Mouse (Mus musculus): ENCODE measurements around the gene Ints6. TPM values are rescaled to one million over a fixed set of nuclear protein-coding genes. Genes with fewer than 3 reads are reported as not detected.
A peak's percentile ranks its signal among the peaks of the same experiment; 100 is the strongest.

Gene Ints6
- polyA plus RNA-seq, 1 experiment from 2014 or later: 18.4 TPM

- Histone ChIP-seq H3K9ac (replicated peaks; ENCODE audit: low read depth, low read length) (peak overlapping the region; percentile 93), H3K9me3 (ENCODE audit: control insufficient read depth, low read length) (no peaks in the 10 kb centered on the region), H3K27ac (ENCODE audit: low read length) (peak overlapping the region; percentile 97), H3K27me3 (replicated peaks; ENCODE audit: control insufficient read depth, insufficient read depth, low read length) (no peaks in the 10 kb centered on the region), H3K4me3 (replicated peaks; ENCODE audit: low read length) (peak overlapping the region; percentile 87), H3K4me1 (replicated peaks; ENCODE audit: control insufficient read depth, insufficient read depth, low read length) (peaks cover 10% of the 10 kb centered on the region), H3K4me2 (ENCODE audit: low read length) (peak overlapping the region; percentile 80), H3K36me3 (ENCODE audit: control insufficient read depth, insufficient read depth) (no peaks in the 10 kb centered on the region; the same call in 1 of the 2 replicates)
- peak; percentile 6 for ATAC-seq
- WGBS: under 1% methylated on average over 26 of the region's 38 CpGs
Observed at GRCm38 (mm10) chr14:62759771-62760320, 1.1 kb downstream of the Ints6 start.

GRCm38 (mm10) chr14:62758714-62759113, 2.3 kb downstream of the Ints6 start:
- Histone ChIP-seq H3K27me3 (replicated peaks; ENCODE audit: control insufficient read depth, insufficient read depth, low read length) (no peaks in the 10 kb centered on the region), H3K27ac (ENCODE audit: low read length) (no peak overlapping the region), H3K4me2 (ENCODE audit: low read length) (no peak overlapping the region), H3K9ac (replicated peaks; ENCODE audit: low read depth, low read length) (no peak overlapping the region), H3K9me3 (ENCODE audit: control insufficient read depth, low read length) (no peaks in the 10 kb centered on the region), H3K4me1 (replicated peaks; ENCODE audit: control insufficient read depth, insufficient read depth, low read length) (peaks cover 10% of the 10 kb centered on the region), H3K36me3 (ENCODE audit: control insufficient read depth, insufficient read depth) (no peaks in the 10 kb centered on the region; the same call in 1 of the 2 replicates), H3K4me3 (replicated peaks; ENCODE audit: low read length) (no peak overlapping the region)
- no peak for ATAC-seq
- WGBS: 93% methylated on average over 5 of the region's 5 CpGs

- ATAC-seq: no peak
- 100% methylated on average over 1 of the region's 1 CpGs for WGBS
- H3K36me3 ChIP-seq (ENCODE audit: control insufficient read depth, insufficient read depth): no peaks in the 10 kb centered on the region; the same call in 1 of the 2 replicates
- H3K27me3 ChIP-seq (replicated peaks; ENCODE audit: control insufficient read depth, insufficient read depth, low read length): no peaks in the 10 kb centered on the region
- H3K4me2 ChIP-seq (ENCODE audit: low read length): no peak overlapping the region
- no peak overlapping the region for H3K27ac ChIP-seq (ENCODE audit: low read length)
- H3K9me3 ChIP-seq (ENCODE audit: control insufficient read depth, low read length): no peaks in the 10 kb centered on the region
- no peak overlapping the region for H3K4me3 ChIP-seq (replicated peaks; ENCODE audit: low read length)
- no peak overlapping the region for H3K9ac ChIP-seq (replicated peaks; ENCODE audit: low read depth, low read length)
- peaks cover 6% of the 10 kb centered on the region for H3K4me1 ChIP-seq (replicated peaks; ENCODE audit: control insufficient read depth, insufficient read depth, low read length)
Observed at GRCm38 (mm10) chr14:62755095-62755640, 5.8 kb downstream of the Ints6 start.

GRCm38 (mm10) chr14:62751479-62751878, 9.5 kb downstream of the Ints6 start:
- Histone ChIP-seq H3K9ac (replicated peaks; ENCODE audit: low read depth, low read length) (no peak overlapping the region), H3K9me3 (ENCODE audit: control insufficient read depth, low read length) (no peaks in the 10 kb centered on the region), H3K4me2 (ENCODE audit: low read length) (no peak overlapping the region), H3K4me1 (replicated peaks; ENCODE audit: control insufficient read depth, insufficient read depth, low read length) (no peaks in the 10 kb centered on the region), H3K4me3 (replicated peaks; ENCODE audit: low read length) (no peak overlapping the region), H3K27me3 (replicated peaks; ENCODE audit: control insufficient read depth, insufficient read depth, low read length) (no peaks in the 10 kb centered on the region), H3K27ac (ENCODE audit: low read length) (no peak overlapping the region), H3K36me3 (ENCODE audit: control insufficient read depth, insufficient read depth) (no peaks in the 10 kb centered on the region)
- 87% methylated on average over 2 of the region's 2 CpGs for WGBS
- no peak for ATAC-seq

- WGBS: 96% methylated on average over 1 of the region's 1 CpGs
- H3K9ac ChIP-seq (replicated peaks; ENCODE audit: low read depth, low read length): no peak overlapping the region
- no peaks in the 10 kb centered on the region for H3K9me3 ChIP-seq (ENCODE audit: control insufficient read depth, low read length)
- no peak overlapping the region for H3K27ac ChIP-seq (ENCODE audit: low read length)
- H3K4me3 ChIP-seq (replicated peaks; ENCODE audit: low read length): no peak overlapping the region
- no peaks in the 10 kb centered on the region for H3K27me3 ChIP-seq (replicated peaks; ENCODE audit: control insufficient read depth, insufficient read depth, low read length)
- no peaks in the 10 kb centered on the region for H3K4me1 ChIP-seq (replicated peaks; ENCODE audit: control insufficient read depth, insufficient read depth, low read length)
- H3K4me2 ChIP-seq (ENCODE audit: low read length): no peak overlapping the region
- no peak for ATAC-seq
- H3K36me3 ChIP-seq (ENCODE audit: control insufficient read depth, insufficient read depth): peaks cover 3% of the 10 kb centered on the region; the same call in 1 of the 2 replicates
Observed at GRCm38 (mm10) chr14:62735646-62736045, 25.3 kb downstream of the Ints6 start.

GRCm38 (mm10) chr14:62733666-62734065, 27.3 kb downstream of the Ints6 start:
- no peak overlapping the region for H3K4me2 ChIP-seq (ENCODE audit: low read length)

GRCm38 (mm10) chr14:62731902-62732301, 29.1 kb downstream of the Ints6 start:
- Histone ChIP-seq H3K4me3 (replicated peaks; ENCODE audit: low read length) (no peak overlapping the region), H3K27ac (ENCODE audit: low read length) (no peak overlapping the region), H3K9ac (replicated peaks; ENCODE audit: low read depth, low read length) (no peak overlapping the region), H3K9me3 (ENCODE audit: control insufficient read depth, low read length) (no peaks in the 10 kb centered on the region), H3K36me3 (ENCODE audit: control insufficient read depth, insufficient read depth) (peaks cover 3% of the 10 kb centered on the region; the same call in 1 of the 2 replicates), H3K4me2 (ENCODE audit: low read length) (no peak overlapping the region), H3K27me3 (replicated peaks; ENCODE audit: control insufficient read depth, insufficient read depth, low read length) (no peaks in the 10 kb centered on the region), H3K4me1 (replicated peaks; ENCODE audit: control insufficient read depth, insufficient read depth, low read length) (no peaks in the 10 kb centered on the region)
- no peak for ATAC-seq
- WGBS: 100% methylated on average over 1 of the region's 1 CpGs

More at GRCm38 (mm10) chr14:62733666-62734065, 27.3 kb downstream of the Ints6 start:
- H3K4me3 ChIP-seq (replicated peaks; ENCODE audit: low read length): no peak overlapping the region
- H3K27ac ChIP-seq (ENCODE audit: low read length): no peak overlapping the region
- H3K36me3 ChIP-seq (ENCODE audit: control insufficient read depth, insufficient read depth): peaks cover 3% of the 10 kb centered on the region; the same call in 1 of the 2 replicates
- ATAC-seq: no peak
- H3K4me1 ChIP-seq (replicated peaks; ENCODE audit: control insufficient read depth, insufficient read depth, low read length): no peaks in the 10 kb centered on the region
- no peak overlapping the region for H3K9ac ChIP-seq (replicated peaks; ENCODE audit: low read depth, low read length)
- H3K9me3 ChIP-seq (ENCODE audit: control insufficient read depth, low read length): no peaks in the 10 kb centered on the region
- H3K27me3 ChIP-seq (replicated peaks; ENCODE audit: control insufficient read depth, insufficient read depth, low read length): no peaks in the 10 kb centered on the region
- 84% methylated on average over 2 of the region's 2 CpGs for WGBS

GRCm38 (mm10) chr14:62724560-62724959, 36.4 kb downstream of the Ints6 start:
- no peak for ATAC-seq
- Histone ChIP-seq H3K9ac (replicated peaks; ENCODE audit: low read depth, low read length) (no peak overlapping the region), H3K27ac (ENCODE audit: low read length) (no peak overlapping the region)

GRCm38 (mm10) chr14:62721625-62722024, 39.3 kb downstream of the Ints6 start:
- no peak for ATAC-seq
- Histone ChIP-seq H3K27me3 (replicated peaks; ENCODE audit: control insufficient read depth, insufficient read depth, low read length) (no peaks in the 10 kb centered on the region), H3K4me1 (replicated peaks; ENCODE audit: control insufficient read depth, insufficient read depth, low read length) (no peaks in the 10 kb centered on the region), H3K4me3 (replicated peaks; ENCODE audit: low read length) (no peak overlapping the region), H3K9me3 (ENCODE audit: control insufficient read depth, low read length) (no peaks in the 10 kb centered on the region), H3K27ac (ENCODE audit: low read length) (peak overlapping the region; percentile 60; the same call in 1 of the 2 replicates), H3K4me2 (ENCODE audit: low read length) (no peak overlapping the region), H3K36me3 (ENCODE audit: control insufficient read depth, insufficient read depth) (no peaks in the 10 kb centered on the region), H3K9ac (replicated peaks; ENCODE audit: low read depth, low read length) (no peak overlapping the region)
- WGBS: 65% methylated on average over 1 of the region's 1 CpGs

More at GRCm38 (mm10) chr14:62724560-62724959, 36.4 kb downstream of the Ints6 start:
- H3K36me3 ChIP-seq (ENCODE audit: control insufficient read depth, insufficient read depth): no peaks in the 10 kb centered on the region
- no peaks in the 10 kb centered on the region for H3K27me3 ChIP-seq (replicated peaks; ENCODE audit: control insufficient read depth, insufficient read depth, low read length)
- no peak overlapping the region for H3K4me3 ChIP-seq (replicated peaks; ENCODE audit: low read length)
- no peak overlapping the region for H3K4me2 ChIP-seq (ENCODE audit: low read length)
- H3K9me3 ChIP-seq (ENCODE audit: control insufficient read depth, low read length): no peaks in the 10 kb centered on the region
- no peaks in the 10 kb centered on the region for H3K4me1 ChIP-seq (replicated peaks; ENCODE audit: control insufficient read depth, insufficient read depth, low read length)
